Mouse (Mus musculus) heart, embryonic 10.5 days (tissue): ENCODE measurements at regions not wholly inside any gene's neighbourhood (a gene's known extent, or its start where the extent isn't known, plus 50 kb on each side); places are given as distances from the start of the nearest gene placed in this dataset.

Source experiments
- DNase-seq: peaks from one replicate; pipeline ENCODE4 v3.0.0-alpha.2; 2017; ENCODE audit warnings: low spot score
- H3K27ac ChIP-seq: fragments of 300-500 bp; sonication (generic); 2 replicates; pipeline ENCODE4 v1.5.1; 2016; ENCODE audit warnings: mild to moderate bottlenecking
- H3K27me3 ChIP-seq: fragments of 300-500 bp; sonication (generic); 2 replicates; pipeline ENCODE4 v1.6.1; 2016; ENCODE audit warnings: mild to moderate bottlenecking; ENCODE audit not compliant: poor library complexity, insufficient read depth, severe bottlenecking
- H3K36me3 ChIP-seq: fragments of 300-500 bp; sonication (generic); 2 replicates; pipeline ENCODE4 v1.6.1; 2016; ENCODE audit warnings: mild to moderate bottlenecking, moderate library complexity
- H3K4me1 ChIP-seq: fragments of 300-500 bp; sonication (generic); 2 replicates; pipeline ENCODE4 v1.6.1; 2016; ENCODE audit warnings: mild to moderate bottlenecking
- H3K4me3 ChIP-seq: fragments of 300-500 bp; sonication (generic); 2 replicates; pipeline ENCODE4 v1.5.1; 2016; ENCODE audit warnings: mild to moderate bottlenecking, moderate library complexity
- H3K9me3 ChIP-seq: fragments of 300-500 bp; sonication (generic); 2 replicates; pipeline ENCODE4 v1.6.1; 2016; ENCODE audit warnings: mild to moderate bottlenecking, moderate library complexity
- WGBS: fragments of 180-500 bp; shearing (Covaris S2); methylation state at CpG from one replicate; pipeline ENCODE4 v1.1.7; 2016; 5-methylcytosine and 5-hydroxymethylcytosine counted together

- Histone ChIP-seq H3K4me1 (no peaks in the 10 kb centered on the region), H3K36me3 (no peaks in the 10 kb centered on the region), H3K27ac (no peak overlapping the region), H3K4me3 (no peak overlapping the region), H3K27me3 (no peaks in the 10 kb centered on the region), H3K9me3 (no peaks in the 10 kb centered on the region)
- DNase-seq: no peak
- WGBS: 73% methylated on average over 5 of the region's 5 CpGs
Measured at GRCm38 (mm10) chr9:12492890-12493618, 752.6 kb downstream of the Jrkl start.

DNA sequence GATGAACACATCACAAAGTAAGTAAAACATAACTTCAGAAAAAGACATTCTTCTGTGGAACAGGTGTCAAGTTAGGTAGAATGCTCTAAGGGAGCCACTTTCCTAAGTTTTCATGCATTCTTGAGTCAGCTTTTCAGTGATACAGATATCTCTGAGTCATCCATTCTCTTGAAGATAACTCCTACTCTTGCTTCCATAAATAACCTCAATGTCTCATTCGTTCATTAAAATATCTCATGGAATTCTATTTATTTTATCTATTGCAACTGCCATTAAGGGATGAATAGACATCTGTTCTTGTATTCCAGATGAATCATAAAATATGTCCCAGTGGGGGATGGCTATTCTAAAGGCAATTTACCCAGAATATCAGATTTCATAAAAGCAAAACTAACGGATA lies 787.8 kb downstream of the Jrkl start:
- 69% methylated on average over 2 of the region's 2 CpGs for WGBS
- Histone ChIP-seq H3K27me3 (no peaks in the 10 kb centered on the region), H3K36me3 (no peaks in the 10 kb centered on the region), H3K27ac (no peak overlapping the region), H3K4me3 (no peak overlapping the region), H3K9me3 (no peaks in the 10 kb centered on the region), H3K4me1 (no peaks in the 10 kb centered on the region)
- DNase-seq: no peak

DNA sequence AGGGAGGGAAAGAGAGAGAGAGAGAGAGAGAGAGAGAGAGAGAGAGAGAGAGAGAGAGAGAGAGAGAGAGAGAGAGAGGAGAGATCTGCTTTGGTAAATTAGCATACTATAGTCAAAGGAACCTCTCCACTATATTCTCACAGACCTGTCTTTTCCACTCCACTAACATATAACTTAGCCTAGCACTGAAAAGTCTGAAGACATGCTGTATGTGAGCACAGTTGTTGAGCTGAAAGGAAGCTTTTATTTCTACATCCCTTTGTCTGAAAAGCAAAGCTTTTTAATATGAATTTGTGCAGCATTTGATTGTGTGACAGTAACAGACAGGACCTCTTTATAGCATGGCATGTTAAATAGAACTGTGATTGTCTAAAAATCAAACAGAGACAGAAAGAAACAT lies 788.9 kb downstream of the Jrkl start:
- H3K36me3 ChIP-seq: no peaks in the 10 kb centered on the region

GRCm38 (mm10) chr9:12434171-12434570 lies 811.5 kb downstream of the Jrkl start:
- H3K27me3 ChIP-seq: no peaks in the 10 kb centered on the region
- no peak for DNase-seq
- WGBS: 78% methylated on average over 3 of the region's 3 CpGs
- no peak overlapping the region for H3K27ac ChIP-seq
- no peak overlapping the region for H3K4me3 ChIP-seq
- no peaks in the 10 kb centered on the region for H3K36me3 ChIP-seq
- H3K4me1 ChIP-seq: no peaks in the 10 kb centered on the region
- no peaks in the 10 kb centered on the region for H3K9me3 ChIP-seq

More for the DNA sequence above, 788.9 kb downstream of the Jrkl start:
- Histone ChIP-seq H3K27me3 (no peaks in the 10 kb centered on the region), H3K27ac (no peak overlapping the region), H3K4me1 (no peaks in the 10 kb centered on the region), H3K9me3 (no peaks in the 10 kb centered on the region), H3K4me3 (no peak overlapping the region)
- DNase-seq: no peak

DNA sequence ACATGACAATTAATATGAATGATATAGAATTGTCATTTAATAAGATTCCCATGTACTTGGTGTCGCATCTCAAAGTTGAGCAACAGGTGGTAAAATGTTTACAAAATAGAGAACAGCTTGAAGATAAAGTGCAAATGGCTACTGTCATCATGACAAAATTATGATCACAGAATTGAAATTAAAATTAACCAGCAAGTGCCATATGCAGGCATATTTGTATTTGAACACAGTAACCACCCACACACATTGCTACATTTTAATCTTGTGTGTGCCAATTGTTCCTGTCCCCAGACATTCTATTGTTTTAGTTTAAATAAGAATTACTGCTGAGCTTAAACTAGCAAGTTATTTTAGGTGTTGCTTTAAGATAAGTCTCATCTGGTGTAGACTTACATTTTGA lies 823.7 kb downstream of the Jrkl start:
- H3K36me3 ChIP-seq: no peaks in the 10 kb centered on the region
- no peak overlapping the region for H3K4me3 ChIP-seq
- H3K9me3 ChIP-seq: no peaks in the 10 kb centered on the region
- H3K27ac ChIP-seq: no peak overlapping the region
- no peaks in the 10 kb centered on the region for H3K27me3 ChIP-seq
- WGBS: 90% methylated on average over 1 of the region's 1 CpGs
- no peak for DNase-seq
- H3K4me1 ChIP-seq: no peaks in the 10 kb centered on the region

DNA sequence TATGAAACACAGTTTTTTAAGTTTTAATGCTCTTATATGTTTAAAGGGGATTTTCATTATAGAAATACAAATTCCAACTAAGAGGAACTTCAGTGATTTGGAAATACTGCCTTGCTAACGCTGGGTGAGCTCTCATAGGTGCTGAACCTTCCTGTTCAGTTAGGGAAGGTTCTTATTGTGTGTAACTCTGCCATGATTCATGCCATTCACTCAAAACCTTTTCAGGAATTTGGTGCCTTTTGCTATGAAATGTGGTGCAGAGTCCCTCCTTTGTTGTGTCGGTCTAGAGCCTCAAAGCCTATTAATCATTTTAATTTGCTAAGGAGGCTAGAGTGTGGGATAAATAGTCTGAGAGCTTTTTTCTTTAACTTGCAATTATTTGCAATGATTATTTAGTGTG lies 837.1 kb downstream of the Jrkl start:
- H3K27me3 ChIP-seq: no peaks in the 10 kb centered on the region
- H3K4me3 ChIP-seq: no peak overlapping the region
- no peak for DNase-seq
- no peaks in the 10 kb centered on the region for H3K9me3 ChIP-seq
- no peak overlapping the region for H3K27ac ChIP-seq
- H3K36me3 ChIP-seq: no peaks in the 10 kb centered on the region
- WGBS: 88% methylated on average over 2 of the region's 2 CpGs
- no peaks in the 10 kb centered on the region for H3K4me1 ChIP-seq

- Histone ChIP-seq H3K36me3 (no peaks in the 10 kb centered on the region), H3K9me3 (no peaks in the 10 kb centered on the region), H3K4me1 (no peaks in the 10 kb centered on the region), H3K27ac (no peak overlapping the region), H3K4me3 (no peak overlapping the region), H3K27me3 (no peaks in the 10 kb centered on the region)
- WGBS: 64% methylated on average over 1 of the region's 1 CpGs
- no peak for DNase-seq
Measured at GRCm38 (mm10) chr9:12404185-12404584, 841.4 kb downstream of the Jrkl start.

DNA sequence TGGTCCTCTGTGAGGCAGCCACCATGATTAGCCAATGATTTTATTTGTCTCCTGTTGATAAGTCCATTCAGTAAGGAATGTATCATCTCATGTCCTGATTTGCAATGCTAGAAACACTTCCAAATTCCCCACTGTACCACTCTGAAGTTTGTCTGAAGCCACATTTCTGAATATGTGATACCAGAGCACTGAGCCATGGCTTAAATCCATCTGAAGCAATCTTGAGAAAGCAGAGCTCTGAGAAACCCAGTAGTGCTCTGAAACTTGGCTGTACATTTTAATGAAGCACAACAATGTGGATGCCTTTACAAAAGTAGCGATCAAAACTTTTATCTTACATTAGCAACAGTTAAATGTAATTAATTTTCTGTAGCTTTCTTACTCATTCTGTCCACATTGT lies 850.0 kb downstream of the Jrkl start:
- Histone ChIP-seq H3K9me3 (no peaks in the 10 kb centered on the region), H3K36me3 (no peaks in the 10 kb centered on the region), H3K27ac (no peak overlapping the region), H3K4me1 (no peaks in the 10 kb centered on the region), H3K27me3 (no peaks in the 10 kb centered on the region), H3K4me3 (no peak overlapping the region)
- no peak for DNase-seq
- WGBS: 83% methylated on average over 1 of the region's 1 CpGs

- Histone ChIP-seq H3K4me3 (no peak overlapping the region), H3K27ac (no peak overlapping the region), H3K27me3 (no peaks in the 10 kb centered on the region), H3K4me1 (0 out of 2 replicates have a peak, but pooled peaks cover 2% of the 10 kb centered on the region), H3K9me3 (no peaks in the 10 kb centered on the region), H3K36me3 (no peaks in the 10 kb centered on the region)
- 13% methylated on average over 4 of the region's 4 CpGs for WGBS
- no peak for DNase-seq
Measured at GRCm38 (mm10) chr9:12380732-12381645, 864.6 kb downstream of the Jrkl start.

DNA sequence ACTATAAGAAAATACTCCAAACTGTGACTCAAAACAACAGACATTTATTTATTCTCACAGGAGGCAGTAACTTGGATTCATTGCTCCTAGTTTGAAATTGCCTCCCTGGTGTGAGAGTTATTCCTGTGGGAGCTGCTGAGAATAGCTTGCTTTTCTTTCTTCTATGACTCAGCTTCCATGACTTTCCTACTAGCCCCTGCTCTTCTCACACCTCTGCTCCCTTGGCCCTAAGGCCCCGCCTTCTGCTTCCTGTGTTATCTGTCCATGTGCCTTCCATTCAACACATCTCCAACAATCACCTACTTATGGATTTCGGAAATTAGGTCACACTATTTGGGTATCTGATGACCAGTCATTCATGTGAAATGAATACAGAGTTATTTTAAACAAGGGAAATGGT lies 865.6 kb downstream of the Jrkl start:
- no peaks in the 10 kb centered on the region for H3K9me3 ChIP-seq
- H3K4me3 ChIP-seq: no peak overlapping the region
- H3K27me3 ChIP-seq: no peaks in the 10 kb centered on the region
- DNase-seq: peak; percentile 74
- H3K36me3 ChIP-seq: no peaks in the 10 kb centered on the region
- 34% methylated on average over 2 of the region's 2 CpGs for WGBS
- 0 out of 2 replicates have a peak, but pooled peaks cover 2% of the 10 kb centered on the region for H3K4me1 ChIP-seq
- no peak overlapping the region for H3K27ac ChIP-seq

DNA sequence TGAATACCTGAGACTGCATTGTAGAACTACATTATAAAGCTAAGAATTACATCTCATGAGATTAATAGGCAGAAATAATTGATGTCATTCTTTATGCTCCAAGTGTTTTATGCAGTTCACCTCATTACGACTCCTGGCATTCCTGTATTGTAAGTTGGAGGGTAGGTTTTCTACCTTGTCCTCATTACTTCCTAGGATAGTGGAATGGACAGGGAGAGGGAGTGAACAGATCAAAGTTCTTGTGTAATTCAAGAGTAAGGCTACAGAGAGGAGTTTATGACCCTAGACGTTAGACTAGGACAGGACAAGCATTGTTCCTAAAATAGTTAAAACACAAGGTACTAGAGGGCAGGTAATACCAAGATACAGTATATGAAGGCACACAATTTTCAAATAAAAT lies 901.3 kb downstream of the Jrkl start:
- Histone ChIP-seq H3K36me3 (no peaks in the 10 kb centered on the region), H3K4me1 (no peaks in the 10 kb centered on the region), H3K4me3 (no peak overlapping the region), H3K9me3 (no peaks in the 10 kb centered on the region), H3K27me3 (no peaks in the 10 kb centered on the region), H3K27ac (no peak overlapping the region)
- no peak for DNase-seq
- WGBS: 71% methylated on average over 2 of the region's 2 CpGs

- Histone ChIP-seq H3K9me3 (no peaks in the 10 kb centered on the region), H3K27me3 (no peaks in the 10 kb centered on the region), H3K36me3 (no peaks in the 10 kb centered on the region), H3K27ac (no peak overlapping the region), H3K4me1 (no peaks in the 10 kb centered on the region), H3K4me3 (no peak overlapping the region)
- DNase-seq: no peak
- WGBS: 79% methylated on average over 4 of the region's 4 CpGs
Measured at GRCm38 (mm10) chr9:12341453-12341852, 904.2 kb downstream of the Jrkl start.

DNA sequence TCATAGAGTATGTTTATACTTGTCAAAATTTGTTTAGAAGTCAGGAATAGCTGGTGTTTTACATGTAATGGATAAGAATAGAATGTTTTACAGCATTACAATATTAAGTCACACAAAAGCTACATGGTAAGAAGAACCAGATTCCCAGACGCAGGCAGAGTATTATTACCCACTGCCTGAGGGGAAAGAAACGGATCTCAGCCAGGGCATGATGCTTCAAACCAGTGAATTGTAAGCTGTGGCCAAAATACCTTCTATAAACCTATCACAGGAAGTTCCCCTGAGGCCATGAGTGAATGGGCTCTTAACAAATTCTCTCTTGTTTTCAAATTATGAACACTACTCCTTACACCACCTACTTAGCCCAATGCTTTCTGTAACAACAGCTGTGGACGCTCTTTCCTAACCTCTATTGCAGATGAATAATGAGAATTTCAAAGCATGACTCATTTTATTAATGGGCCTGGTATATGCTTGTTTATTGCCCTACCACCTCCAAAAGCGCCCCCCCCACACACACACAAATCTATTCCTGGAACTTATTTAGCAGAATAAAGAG lies 932.0 kb downstream of the Jrkl start:
- H3K4me3 ChIP-seq: no peak overlapping the region
- H3K27me3 ChIP-seq: no peaks in the 10 kb centered on the region
- no peaks in the 10 kb centered on the region for H3K4me1 ChIP-seq
- no peaks in the 10 kb centered on the region for H3K9me3 ChIP-seq
- no peak for DNase-seq
- H3K27ac ChIP-seq: no peak overlapping the region
- H3K36me3 ChIP-seq: no peaks in the 10 kb centered on the region
- 81% methylated on average over 4 of the region's 4 CpGs for WGBS
